ENCODE assay signal across 10 mouse cellular contexts in genomic region chr2:26488535-26489135, GRCm38 (mm10). TPM values are rescaled to one million over a fixed set of nuclear protein-coding genes. Genes with fewer than 3 reads are reported as not detected.
DNase-seq lines count a peak whose midpoint lies in the region; ATAC-seq lines count a peak whose summit lies in the region.
"Had no signal": no experiment of that assay in that cellular context is flagged by ENCODE, and none has a peak within 500 bp of the region (broad histone marks: within the 10 kb centered on the region; RNA-seq: fewer than 3 reads in every experiment).

No protein-coding gene starts in this region.

- 18% methylated on average over 9 of the region's 9 CpGs for WGBS in kidney, embryonic 15.5 days
- WGBS in embryonic facial prominence, embryonic 12.5 days: 40% methylated on average over 9 of the region's 9 CpGs
- WGBS in hindbrain, embryonic 16.5 days: 40% methylated on average over 9 of the region's 9 CpGs
- WGBS in neural tube, embryonic 12.5 days: 43% methylated on average over 9 of the region's 9 CpGs

- H3K4me1 ChIP-seq in kidney, embryonic 15.5 days: peaks cover 100% of the 10 kb centered on the region
- H3K4me1 ChIP-seq in embryonic facial prominence, embryonic 12.5 days: peaks cover 80% of the 10 kb centered on the region
- H3K4me1 ChIP-seq in hindbrain, embryonic 16.5 days (ENCODE audit: control insufficient read depth, insufficient read depth, low read depth, low read length): peaks cover 94% of the 10 kb centered on the region
- peaks cover 100% of the 10 kb centered on the region for H3K4me1 ChIP-seq in neural tube, embryonic 12.5 days

- no peak overlapping the region for H3K4me3 ChIP-seq in kidney, embryonic 15.5 days (replicated peaks)
- H3K4me3 ChIP-seq in embryonic facial prominence, embryonic 12.5 days: no peak overlapping the region
- no peak overlapping the region for H3K4me3 ChIP-seq in hindbrain, embryonic 16.5 days (ENCODE audit: low read length)
- no peak overlapping the region for H3K4me3 ChIP-seq in neural tube, embryonic 12.5 days

- ATAC-seq in kidney, embryonic 15.5 days (replicated peaks; ENCODE audit: low FRiP score): no peak
- ATAC-seq in embryonic facial prominence, embryonic 12.5 days (ENCODE audit: insufficient number of reproducible peaks, insufficient read depth, low FRiP score, low TSS enrichment): no peak
- ATAC-seq in hindbrain, embryonic 16.5 days: no peak
- ATAC-seq in neural tube, embryonic 12.5 days (ENCODE audit: low FRiP score, low read depth): peak; percentile 23
- no peak for ATAC-seq in inflammation-experienced regulatory T-cells, adult 6 months

- H3K9ac ChIP-seq in kidney, embryonic 15.5 days: 0 out of 2 replicates have a peak overlapping the region, but pooled peaks have one; percentile 2
- H3K9ac ChIP-seq in embryonic facial prominence, embryonic 12.5 days: peak overlapping the region; percentile 21; the same call in 1 of the 2 replicates
- H3K9ac ChIP-seq in hindbrain, embryonic 16.5 days (ENCODE audit: low read depth, low read length): no peak overlapping the region
- peak overlapping the region; percentile 18; the same call in 1 of the 2 replicates for H3K9ac ChIP-seq in neural tube, embryonic 12.5 days

- H3K9me3 ChIP-seq in kidney, embryonic 15.5 days (replicated peaks): no peaks in the 10 kb centered on the region
- H3K9me3 ChIP-seq in embryonic facial prominence, embryonic 12.5 days: no peaks in the 10 kb centered on the region
- H3K9me3 ChIP-seq in hindbrain, embryonic 16.5 days (ENCODE audit: control insufficient read depth, low read length): no peaks in the 10 kb centered on the region
- H3K9me3 ChIP-seq in neural tube, embryonic 12.5 days: no peaks in the 10 kb centered on the region

- H3K27ac ChIP-seq in kidney, embryonic 15.5 days: peak overlapping the region; percentile 90
- peak overlapping the region; percentile 74 for H3K27ac ChIP-seq in embryonic facial prominence, embryonic 12.5 days
- H3K27ac ChIP-seq in hindbrain, embryonic 16.5 days (ENCODE audit: low read depth, low read length): peak overlapping the region; percentile 88
- H3K27ac ChIP-seq in neural tube, embryonic 12.5 days: peak overlapping the region; percentile 96

- H3K4me2 ChIP-seq in kidney, embryonic 15.5 days: peak overlapping the region; percentile 37
- no peak overlapping the region for H3K4me2 ChIP-seq in embryonic facial prominence, embryonic 12.5 days (replicated peaks)
- peak overlapping the region; percentile 18; the same call in 1 of the 2 replicates for H3K4me2 ChIP-seq in hindbrain, embryonic 16.5 days (ENCODE audit: low read length)
- H3K4me2 ChIP-seq in neural tube, embryonic 12.5 days (replicated peaks): peak overlapping the region; percentile 55

- no peaks in the 10 kb centered on the region for H3K27me3 ChIP-seq in kidney, embryonic 15.5 days
- H3K27me3 ChIP-seq in embryonic facial prominence, embryonic 12.5 days: no peaks in the 10 kb centered on the region
- H3K27me3 ChIP-seq in hindbrain, embryonic 16.5 days (replicated peaks; ENCODE audit: control insufficient read depth, insufficient read depth, low read length): no peaks in the 10 kb centered on the region
- no peaks in the 10 kb centered on the region for H3K27me3 ChIP-seq in neural tube, embryonic 12.5 days (replicated peaks)

- peaks cover 17% of the 10 kb centered on the region for H3K36me3 ChIP-seq in kidney, embryonic 15.5 days
- H3K36me3 ChIP-seq in embryonic facial prominence, embryonic 12.5 days: peaks cover 12% of the 10 kb centered on the region
- H3K36me3 ChIP-seq in hindbrain, embryonic 16.5 days (ENCODE audit: control insufficient read depth, insufficient read depth, low read length): no peaks in the 10 kb centered on the region
- peaks cover 16% of the 10 kb centered on the region for H3K36me3 ChIP-seq in neural tube, embryonic 12.5 days

- no peak for DNase-seq in kidney, adult 8-10 months
- DNase-seq in testis, postnatal 10 days (ENCODE audit: low spot score): no peak
- no peak for DNase-seq in cerebellum, adult 9-10 months
- DNase-seq: cerebellum, adult 9-11 months; kidney, postnatal 14 days had no signal

RNA-seq across cellular contexts. Expression of gene Notch1, which starts 27.8 kb away (rescaled TPM):
- 22.0 and 24.6 TPM in 2 replicates for polyA plus RNA-seq in kidney, embryonic 15.5 days (2015; fragmentation: Nextera tagmentation; extraction: Ambion mirVana)
- 16.4 and 20.3 TPM in 2 replicates for polyA plus RNA-seq in embryonic facial prominence, embryonic 12.5 days (2016; fragmentation: Nextera tagmentation; extraction: Ambion mirVana)
- polyA plus RNA-seq in hindbrain, embryonic 16.5 days (2015; fragmentation: Nextera tagmentation; extraction: Ambion mirVana): 13.3 and 15.1 TPM in 2 replicates
- 44.7 and 48.2 TPM in 2 replicates for polyA plus RNA-seq in neural tube, embryonic 12.5 days (2016; fragmentation: Nextera tagmentation; extraction: Ambion mirVana)
- polyA plus RNA-seq in inflammation-experienced regulatory T-cells, adult 6 months (2017; shearing (Covaris generic)): 10 to 100 TPM; 24.9 to 41.2 (median 27.0) TPM

RNA-seq across cellular contexts. Expression of gene Sec16a, which starts 43.6 kb away (rescaled TPM):
- 25.3 and 26.0 TPM in 2 replicates for polyA plus RNA-seq in kidney, embryonic 15.5 days (2015; fragmentation: Nextera tagmentation; extraction: Ambion mirVana)
- 26.2 and 28.3 TPM in 2 replicates for polyA plus RNA-seq in embryonic facial prominence, embryonic 12.5 days (2016; fragmentation: Nextera tagmentation; extraction: Ambion mirVana)
- polyA plus RNA-seq in hindbrain, embryonic 16.5 days (2015; fragmentation: Nextera tagmentation; extraction: Ambion mirVana): 15.4 and 19.3 TPM in 2 replicates
- 26.0 and 26.3 TPM in 2 replicates for polyA plus RNA-seq in neural tube, embryonic 12.5 days (2016; fragmentation: Nextera tagmentation; extraction: Ambion mirVana)
- 10 to 100 TPM; 18.4 to 28.4 (median 24.2) TPM for polyA plus RNA-seq in inflammation-experienced regulatory T-cells, adult 6 months (2017; shearing (Covaris generic))
